Mouse (Mus musculus): ENCODE data around the gene Crybg1. TPM values are rescaled to one million over a fixed set of nuclear protein-coding genes. Genes with fewer than 3 reads are reported as not detected.

The Crybg1 gene
- polyA plus RNA-seq, 1 experiment from 2014 or later, result 0.14 TPM

- H3K9me3 ChIP-seq (replicated peaks; ENCODE audit: control insufficient read depth, low read length, poor library complexity, severe bottlenecking), result no peaks in the 10 kb centered on the region
- H3K27ac ChIP-seq (ENCODE audit: low read length), result no peak overlapping the region
- no peaks in the 10 kb centered on the region for H3K4me1 ChIP-seq (ENCODE audit: control insufficient read depth, insufficient read depth, low read length)
- WGBS, result 81% methylated on average over 1 of the region's 1 CpGs
- H3K27me3 ChIP-seq (ENCODE audit: control insufficient read depth, insufficient read depth, low read depth, low read length), result no peaks in the 10 kb centered on the region
- H3K4me2 ChIP-seq (ENCODE audit: low read length), result no peak overlapping the region
- no peak overlapping the region for H3K4me3 ChIP-seq (ENCODE audit: low read depth, low read length)
- no peak overlapping the region for H3K9ac ChIP-seq (ENCODE audit: low read depth, low read length)
- no peak for ATAC-seq
- H3K36me3 ChIP-seq (ENCODE audit: control insufficient read depth, insufficient read depth, low read length), result no peaks in the 10 kb centered on the region
Measured at GRCm38 (mm10) chr10:44026105-44026504, 122.5 kb downstream of the Crybg1 start.

GRCm38 (mm10) chr10:44024705-44025104, 123.9 kb downstream of the Crybg1 start:
- WGBS, result 68% methylated on average over 10 of the region's 10 CpGs
- Histone ChIP-seq H3K27ac (ENCODE audit: low read length) (no peak overlapping the region), H3K4me3 (ENCODE audit: low read depth, low read length) (no peak overlapping the region), H3K4me2 (ENCODE audit: low read length) (no peak overlapping the region), H3K27me3 (ENCODE audit: control insufficient read depth, insufficient read depth, low read depth, low read length) (no peaks in the 10 kb centered on the region), H3K9ac (ENCODE audit: low read depth, low read length) (no peak overlapping the region), H3K9me3 (replicated peaks; ENCODE audit: control insufficient read depth, low read length, poor library complexity, severe bottlenecking) (no peaks in the 10 kb centered on the region), H3K4me1 (ENCODE audit: control insufficient read depth, insufficient read depth, low read length) (no peaks in the 10 kb centered on the region), H3K36me3 (ENCODE audit: control insufficient read depth, insufficient read depth, low read length) (no peaks in the 10 kb centered on the region)
- ATAC-seq, result no peak

GRCm38 (mm10) chr10:44020141-44020540, 128.5 kb downstream of the Crybg1 start:
- no peak for ATAC-seq
- H3K4me1 ChIP-seq (ENCODE audit: control insufficient read depth, insufficient read depth, low read length), result no peaks in the 10 kb centered on the region
- no peak overlapping the region for H3K9ac ChIP-seq (ENCODE audit: low read depth, low read length)
- 74% methylated on average over 4 of the region's 4 CpGs for WGBS
- H3K4me3 ChIP-seq (ENCODE audit: low read depth, low read length), result no peak overlapping the region
- H3K36me3 ChIP-seq (ENCODE audit: control insufficient read depth, insufficient read depth, low read length), result no peaks in the 10 kb centered on the region
- no peaks in the 10 kb centered on the region for H3K9me3 ChIP-seq (replicated peaks; ENCODE audit: control insufficient read depth, low read length, poor library complexity, severe bottlenecking)
- no peak overlapping the region for H3K27ac ChIP-seq (ENCODE audit: low read length)
- H3K27me3 ChIP-seq (ENCODE audit: control insufficient read depth, insufficient read depth, low read depth, low read length), result no peaks in the 10 kb centered on the region
- H3K4me2 ChIP-seq (ENCODE audit: low read length), result no peak overlapping the region

GRCm38 (mm10) chr10:44018562-44018961, 130.1 kb downstream of the Crybg1 start:
- Histone ChIP-seq H3K4me2 (ENCODE audit: low read length) (no peak overlapping the region), H3K27me3 (ENCODE audit: control insufficient read depth, insufficient read depth, low read depth, low read length) (no peaks in the 10 kb centered on the region), H3K9ac (ENCODE audit: low read depth, low read length) (no peak overlapping the region), H3K4me1 (ENCODE audit: control insufficient read depth, insufficient read depth, low read length) (peaks cover 2% of the 10 kb centered on the region; the same call in 1 of the 2 replicates), H3K4me3 (ENCODE audit: low read depth, low read length) (no peak overlapping the region), H3K36me3 (ENCODE audit: control insufficient read depth, insufficient read depth, low read length) (no peaks in the 10 kb centered on the region), H3K9me3 (replicated peaks; ENCODE audit: control insufficient read depth, low read length, poor library complexity, severe bottlenecking) (no peaks in the 10 kb centered on the region), H3K27ac (ENCODE audit: low read length) (no peak overlapping the region)
- no peak for ATAC-seq
- 94% methylated on average over 4 of the region's 4 CpGs for WGBS

- no peak overlapping the region for H3K27ac ChIP-seq (ENCODE audit: low read length)
- ATAC-seq, result no peak
- WGBS, result 80% methylated on average over 2 of the region's 2 CpGs
- H3K9ac ChIP-seq (ENCODE audit: low read depth, low read length), result no peak overlapping the region
- H3K4me1 ChIP-seq (ENCODE audit: control insufficient read depth, insufficient read depth, low read length), result peaks cover 2% of the 10 kb centered on the region; the same call in 1 of the 2 replicates
- no peaks in the 10 kb centered on the region for H3K27me3 ChIP-seq (ENCODE audit: control insufficient read depth, insufficient read depth, low read depth, low read length)
- no peaks in the 10 kb centered on the region for H3K9me3 ChIP-seq (replicated peaks; ENCODE audit: control insufficient read depth, low read length, poor library complexity, severe bottlenecking)
- H3K4me2 ChIP-seq (ENCODE audit: low read length), result no peak overlapping the region
- H3K4me3 ChIP-seq (ENCODE audit: low read depth, low read length), result no peak overlapping the region
- no peaks in the 10 kb centered on the region for H3K36me3 ChIP-seq (ENCODE audit: control insufficient read depth, insufficient read depth, low read length)
Measured at GRCm38 (mm10) chr10:44015631-44016030, 133.0 kb downstream of the Crybg1 start.

- H3K36me3 ChIP-seq (ENCODE audit: control insufficient read depth, insufficient read depth, low read length), result no peaks in the 10 kb centered on the region
- H3K27me3 ChIP-seq (ENCODE audit: control insufficient read depth, insufficient read depth, low read depth, low read length), result no peaks in the 10 kb centered on the region
- 52% methylated on average over 4 of the region's 4 CpGs for WGBS
- H3K4me1 ChIP-seq (ENCODE audit: control insufficient read depth, insufficient read depth, low read length), result peaks cover 2% of the 10 kb centered on the region; the same call in 1 of the 2 replicates
- H3K27ac ChIP-seq (ENCODE audit: low read length), result no peak overlapping the region
- H3K9ac ChIP-seq (ENCODE audit: low read depth, low read length), result no peak overlapping the region
- no peaks in the 10 kb centered on the region for H3K9me3 ChIP-seq (replicated peaks; ENCODE audit: control insufficient read depth, low read length, poor library complexity, severe bottlenecking)
- H3K4me3 ChIP-seq (ENCODE audit: low read depth, low read length), result no peak overlapping the region
- ATAC-seq, result no peak
- H3K4me2 ChIP-seq (ENCODE audit: low read length), result no peak overlapping the region
Measured at GRCm38 (mm10) chr10:44013885-44014284, 134.8 kb downstream of the Crybg1 start.

GRCm38 (mm10) chr10:44011408-44011807, 137.2 kb downstream of the Crybg1 start:
- Histone ChIP-seq H3K4me1 (ENCODE audit: control insufficient read depth, insufficient read depth, low read length) (peaks cover 2% of the 10 kb centered on the region; the same call in 1 of the 2 replicates), H3K27ac (ENCODE audit: low read length) (no peak overlapping the region), H3K4me2 (ENCODE audit: low read length) (no peak overlapping the region), H3K27me3 (ENCODE audit: control insufficient read depth, insufficient read depth, low read depth, low read length) (peaks cover 11% of the 10 kb centered on the region), H3K9me3 (replicated peaks; ENCODE audit: control insufficient read depth, low read length, poor library complexity, severe bottlenecking) (no peaks in the 10 kb centered on the region), H3K36me3 (ENCODE audit: control insufficient read depth, insufficient read depth, low read length) (no peaks in the 10 kb centered on the region), H3K4me3 (ENCODE audit: low read depth, low read length) (no peak overlapping the region), H3K9ac (ENCODE audit: low read depth, low read length) (no peak overlapping the region)
- ATAC-seq, result no peak
- 87% methylated on average over 7 of the region's 7 CpGs for WGBS

GRCm38 (mm10) chr10:44008808-44009207, 139.8 kb downstream of the Crybg1 start:
- Histone ChIP-seq H3K4me3 (ENCODE audit: low read depth, low read length) (no peak overlapping the region), H3K4me1 (ENCODE audit: control insufficient read depth, insufficient read depth, low read length) (peaks cover 7% of the 10 kb centered on the region; the same call in 1 of the 2 replicates), H3K36me3 (ENCODE audit: control insufficient read depth, insufficient read depth, low read length) (no peaks in the 10 kb centered on the region), H3K27ac (ENCODE audit: low read length) (no peak overlapping the region), H3K27me3 (ENCODE audit: control insufficient read depth, insufficient read depth, low read depth, low read length) (peaks cover 25% of the 10 kb centered on the region), H3K9me3 (replicated peaks; ENCODE audit: control insufficient read depth, low read length, poor library complexity, severe bottlenecking) (no peaks in the 10 kb centered on the region), H3K4me2 (ENCODE audit: low read length) (no peak overlapping the region), H3K9ac (ENCODE audit: low read depth, low read length) (no peak overlapping the region)
- ATAC-seq, result no peak

- Histone ChIP-seq H3K4me1 (ENCODE audit: control insufficient read depth, insufficient read depth, low read length) (peaks cover 12% of the 10 kb centered on the region; the same call in 1 of the 2 replicates), H3K27me3 (ENCODE audit: control insufficient read depth, insufficient read depth, low read depth, low read length) (peaks cover 40% of the 10 kb centered on the region), H3K9ac (ENCODE audit: low read depth, low read length) (no peak overlapping the region), H3K4me3 (ENCODE audit: low read depth, low read length) (no peak overlapping the region), H3K4me2 (ENCODE audit: low read length) (no peak overlapping the region), H3K36me3 (ENCODE audit: control insufficient read depth, insufficient read depth, low read length) (no peaks in the 10 kb centered on the region), H3K9me3 (replicated peaks; ENCODE audit: control insufficient read depth, low read length, poor library complexity, severe bottlenecking) (no peaks in the 10 kb centered on the region), H3K27ac (ENCODE audit: low read length) (no peak overlapping the region)
- 76% methylated on average over 4 of the region's 4 CpGs for WGBS
- no peak for ATAC-seq
Measured at GRCm38 (mm10) chr10:44006815-44007214, 141.8 kb downstream of the Crybg1 start.

Measured in midbrain, embryonic 16.5 days (tissue).